ENCODE assay signal across 8 mouse cellular contexts in genomic region chrY:897393-898227, GRCm38 (mm10). TPM values are rescaled to one million over a fixed set of nuclear protein-coding genes. Genes with fewer than 3 reads are reported as not detected.
DNase-seq lines count a peak whose midpoint lies in the region; ATAC-seq and TF ChIP-seq lines count a peak whose summit lies in the region.

TSS of gene Kdm5d (plus strand) at chrY:897788.

- peak within 1 kb of the TSS; percentile 46 for H3K9ac ChIP-seq in lung, embryonic 14.5 days
- peak within 1 kb of the TSS; percentile 22; the same call in 1 of the 2 replicates for H3K9ac ChIP-seq in embryonic facial prominence, embryonic 11.5 days (replicated peaks; ENCODE audit: low read length)
- H3K9ac ChIP-seq in kidney, embryonic 16.5 days (replicated peaks; ENCODE audit: low read length) = peak within 1 kb of the TSS; percentile 50

- no peak for TF ChIP-seq CTCF in lung, embryonic 14.5 days (IDR thresholded peaks at IDR 0.05; ENCODE audit: low read depth)

- H3K36me3 ChIP-seq in lung, embryonic 14.5 days (ENCODE audit: insufficient read depth) = no peaks in the 10 kb centered on the region
- no peaks in the 10 kb centered on the region for H3K36me3 ChIP-seq in embryonic facial prominence, embryonic 11.5 days (replicated peaks; ENCODE audit: control insufficient read depth, insufficient read depth, low read depth, low read length)
- H3K36me3 ChIP-seq in heart, embryonic 10.5 days = no peaks in the 10 kb centered on the region
- no peaks in the 10 kb centered on the region for H3K36me3 ChIP-seq in kidney, embryonic 16.5 days (ENCODE audit: insufficient read depth, low read length)
- no peaks in the 10 kb centered on the region for H3K36me3 ChIP-seq in macrophage (ENCODE audit: inconsistent target)

- peak within 1 kb of the TSS; percentile 51 for H3K4me2 ChIP-seq in lung, embryonic 14.5 days
- no peak within 1 kb of the TSS for H3K4me2 ChIP-seq in embryonic facial prominence, embryonic 11.5 days (ENCODE audit: low read depth, low read length)
- H3K4me2 ChIP-seq in kidney, embryonic 16.5 days (replicated peaks; ENCODE audit: low read depth, low read length) = peak within 1 kb of the TSS; percentile 38; the same call in 1 of the 2 replicates

- H3K27ac ChIP-seq in lung, embryonic 14.5 days (ENCODE audit: low read depth) = no peak within 1 kb of the TSS
- no peak within 1 kb of the TSS for H3K27ac ChIP-seq in embryonic facial prominence, embryonic 11.5 days (replicated peaks; ENCODE audit: low read depth, low read length)
- peak within 1 kb of the TSS; percentile 67 for H3K27ac ChIP-seq in heart, embryonic 10.5 days
- H3K27ac ChIP-seq in kidney, embryonic 16.5 days (ENCODE audit: low read length) = no peak within 1 kb of the TSS
- H3K27ac ChIP-seq in macrophage = no peak within 1 kb of the TSS

- peak; percentile 80 for DNase-seq in lung, embryonic 14.5 days
- no peak for DNase-seq in lung, postnatal 36 days
- peak; percentile 63 for DNase-seq in embryonic facial prominence, embryonic 11.5 days (ENCODE audit: low spot score)
- peak; percentile 77 for DNase-seq in heart, embryonic 10.5 days (ENCODE audit: low spot score)
- DNase-seq in retina, postnatal 1 day = peak; percentile 76
- DNase-seq in urinary bladder, postnatal 25 days (ENCODE audit: low spot score) = no peak

- H3K79me2 ChIP-seq in macrophage (ENCODE audit: inconsistent target) = no peaks in the 10 kb centered on the region

- ATAC-seq in lung, embryonic 14.5 days (ENCODE audit: insufficient read depth) = no peak
- ATAC-seq in embryonic facial prominence, embryonic 11.5 days (replicated peaks; ENCODE audit: insufficient number of reproducible peaks, low FRiP score, low TSS enrichment, low read depth) = no peak
- no peak for ATAC-seq in kidney, embryonic 16.5 days (ENCODE audit: low FRiP score, low TSS enrichment)

- peak within 1 kb of the TSS; percentile 38 for H3K4me3 ChIP-seq in lung, embryonic 14.5 days (ENCODE audit: low read depth, low read length)
- peak within 1 kb of the TSS; percentile 33 for H3K4me3 ChIP-seq in embryonic facial prominence, embryonic 11.5 days (ENCODE audit: low read depth, low read length)
- peak within 1 kb of the TSS; percentile 54 for H3K4me3 ChIP-seq in heart, embryonic 10.5 days
- peak within 1 kb of the TSS; percentile 47 for H3K4me3 ChIP-seq in kidney, embryonic 16.5 days (ENCODE audit: low read length)
- peak within 1 kb of the TSS; percentile 17; the same call in 1 of the 2 replicates for H3K4me3 ChIP-seq in macrophage (ENCODE audit: inconsistent target)

- 2% methylated on average over 34 of the region's 34 CpGs for WGBS in lung, embryonic 14.5 days
- whole genome bisulfite sequencing in embryonic facial prominence, embryonic 11.5 days = 1% methylated on average over 24 of the region's 34 CpGs
- 3% methylated on average over 19 of the region's 34 CpGs for WGBS in heart, embryonic 10.5 days
- 0% methylated on average over 24 of the region's 34 CpGs for WGBS in kidney, embryonic 16.5 days
- no CpG with 5 or more reads among the region's 34 CpGs for WGBS in macrophage (ENCODE audit: missing documents)

- H3K9me3 ChIP-seq in lung, embryonic 14.5 days (ENCODE audit: low read depth, low read length) = no peaks in the 10 kb centered on the region
- H3K9me3 ChIP-seq in embryonic facial prominence, embryonic 11.5 days (replicated peaks; ENCODE audit: control insufficient read depth, low read length) = no peaks in the 10 kb centered on the region
- no peaks in the 10 kb centered on the region for H3K9me3 ChIP-seq in heart, embryonic 10.5 days
- H3K9me3 ChIP-seq in kidney, embryonic 16.5 days (ENCODE audit: low read length) = no peaks in the 10 kb centered on the region

- H3K4me1 ChIP-seq in lung, embryonic 14.5 days (ENCODE audit: insufficient read depth) = no peaks in the 10 kb centered on the region
- no peaks in the 10 kb centered on the region for H3K4me1 ChIP-seq in embryonic facial prominence, embryonic 11.5 days (ENCODE audit: control insufficient read depth, insufficient read depth, low read length)
- H3K4me1 ChIP-seq in heart, embryonic 10.5 days = no peaks in the 10 kb centered on the region
- no peaks in the 10 kb centered on the region for H3K4me1 ChIP-seq in kidney, embryonic 16.5 days (ENCODE audit: insufficient read depth, low read length)

- no peaks in the 10 kb centered on the region for H3K27me3 ChIP-seq in lung, embryonic 14.5 days (ENCODE audit: insufficient read depth, low read length)
- H3K27me3 ChIP-seq in embryonic facial prominence, embryonic 11.5 days (ENCODE audit: control insufficient read depth, insufficient read depth, low read length) = no peaks in the 10 kb centered on the region
- no peaks in the 10 kb centered on the region for H3K27me3 ChIP-seq in heart, embryonic 10.5 days (ENCODE audit: insufficient read depth, poor library complexity, severe bottlenecking)
- H3K27me3 ChIP-seq in kidney, embryonic 16.5 days (ENCODE audit: insufficient read depth, low read length) = no peaks in the 10 kb centered on the region

RNA-seq across cellular contexts. Expression of gene Kdm5d, which starts in this region (rescaled TPM):
- polyA plus RNA-seq in lung, embryonic 14.5 days (2014; fragmentation: Nextera tagmentation; extraction: Ambion mirVana) = 23.9 TPM in 1 of 2 replicates, not detected in the other
- 12.2 and 15.3 TPM in 2 replicates for polyA plus RNA-seq in embryonic facial prominence, embryonic 11.5 days (2014; fragmentation: Nextera tagmentation; extraction: Ambion mirVana)
- 5.9 and 9.2 TPM in 2 replicates for polyA plus RNA-seq in heart, embryonic 10.5 days (2016; fragmentation: Nextera tagmentation; extraction: Ambion mirVana)
- 6.5 and 11.8 TPM in 2 replicates for polyA plus RNA-seq in kidney, embryonic 16.5 days (2015; fragmentation: Nextera tagmentation; extraction: Ambion mirVana)
- 1 to 10 TPM in 1 of 26 experiments, not detected in 25; 1.3 TPM for total RNA-seq in macrophage (2018; cell fraction: chromatin; rRNA removed)
- not detected for total RNA-seq in macrophage (2018; cell fraction: cytosol; rRNA removed)
- not detected for total RNA-seq in macrophage (2018; cell fraction: nucleus; rRNA removed)
- not detected in 3 replicates for polyA plus RNA-seq in macrophage (2018)

Comparison
In these comparisons a context has a peak if more than half of its experiments do, and no peak if none do; other contexts are left out.
1. DNase-seq: peak in lung, embryonic 14.5 days (single experiment), embryonic facial prominence, embryonic 11.5 days (single experiment), heart, embryonic 10.5 days (single experiment) and retina, postnatal 1 day (single experiment); none in lung, postnatal 36 days (single experiment) and urinary bladder, postnatal 25 days (single experiment).
2. Peak in every context shown above with its lines, with median percentiles within 50 percentile points of each other: H3K4me3 ChIP-seq and H3K9ac ChIP-seq.